Mouse (Mus musculus) hindbrain, embryonic 11.5 days (tissue): ENCODE results near the gene Taar9. TPM values are rescaled to one million over a fixed set of nuclear protein-coding genes. Genes with fewer than 3 reads are reported as not detected.
"Not testable (repeated sequence)": the region's sequence is repeated elsewhere in the genome, so short reads cannot be mapped to it uniquely, and the experiment has no call there.

ENCODE experiments used
- ATAC-seq: fragments of 200-750 bp; cut with Nextera tagmentation; 2 replicates; pipeline ENCODE4 v1.8.0; 2017; ENCODE audit warnings: mild to moderate bottlenecking, moderate TSS enrichment, moderate library complexity; ENCODE audit not compliant: low FRiP score
- DNase-seq: peaks from one replicate; pipeline ENCODE4 v3.0.0-alpha.2; 2015; ENCODE audit warnings: low spot score
- H3K27ac ChIP-seq: fragments of 300-500 bp; sonication (generic); 2 replicates; pipeline ENCODE4 v1.5.1; 2014; ENCODE audit warnings: mild to moderate bottlenecking, low read depth, low read length
- H3K27me3 ChIP-seq: fragments of 300-500 bp; sonication (generic); 2 replicates; pipeline ENCODE4 v1.6.1; 2014; ENCODE audit warnings: mild to moderate bottlenecking, low read length, moderate library complexity, mixed read lengths; ENCODE audit not compliant: control insufficient read depth, insufficient read depth
- H3K36me3 ChIP-seq: fragments of 300-500 bp; sonication (generic); 2 replicates; pipeline ENCODE4 v1.6.1; 2014; ENCODE audit warnings: mild to moderate bottlenecking, low read length, moderate library complexity, mixed read lengths; ENCODE audit not compliant: control insufficient read depth, insufficient read depth
- H3K4me1 ChIP-seq: fragments of 300-500 bp; sonication (generic); replicated peaks from 2 replicates; pipeline ENCODE4 v1.6.1; 2014; ENCODE audit warnings: low read length, mixed read lengths; ENCODE audit not compliant: control insufficient read depth, insufficient read depth
- H3K4me2 ChIP-seq: fragments of 300-500 bp; sonication (generic); replicated peaks from 2 replicates; pipeline ENCODE4 v1.6.1; 2014; ENCODE audit warnings: mild to moderate bottlenecking, low read depth, low read length
- H3K4me3 ChIP-seq: fragments of 300-500 bp; sonication (generic); 2 replicates; pipeline ENCODE4 v1.5.1; 2014; ENCODE audit warnings: low read depth, low read length
- H3K9ac ChIP-seq: fragments of 300-500 bp; sonication (generic); 2 replicates; pipeline ENCODE4 v1.6.1; 2014; ENCODE audit warnings: low read depth, low read length
- H3K9me3 ChIP-seq: fragments of 300-500 bp; sonication (generic); 2 replicates; pipeline ENCODE4 v1.6.1; 2016; ENCODE audit warnings: low read length; ENCODE audit not compliant: control insufficient read depth
- WGBS: fragments of 180-500 bp; shearing (Covaris S2); extraction: QIAGEN DNeasy Blood & Tissue Kit; methylation state at CpG from one replicate; pipeline ENCODE4 v1.1.7; 2014; 5-methylcytosine and 5-hydroxymethylcytosine counted together
- polyA plus RNA-seq: library from polyadenylated mRNA; unstranded; fragments of >200 nt; fragmentation: Nextera tagmentation; extraction: Ambion mirVana; gene quantifications from 2 replicates; pipeline ENCODE4 v1.2.1, GENCODE M21; 2014

The Taar9 gene
- polyA plus RNA-seq, 1 experiment from 2014 or later, result not detected

GRCm38 (mm10) chr10:24132273-24132672 lies 22.9 kb upstream of the Taar9 start:
- H3K9me3 ChIP-seq, result no peaks in the 10 kb centered on the region
- H3K4me2 ChIP-seq, result no peak overlapping the region
- H3K9ac ChIP-seq, result no peak overlapping the region
- H3K27me3 ChIP-seq, result no peaks in the 10 kb centered on the region
- 13% methylated on average over 5 of the region's 5 CpGs for WGBS
- ATAC-seq (no peak), DNase-seq (peak; percentile 29)
- no peak overlapping the region for H3K4me3 ChIP-seq
- no peak overlapping the region for H3K27ac ChIP-seq
- H3K36me3 ChIP-seq, result no peaks in the 10 kb centered on the region
- no peaks in the 10 kb centered on the region for H3K4me1 ChIP-seq

DNA sequence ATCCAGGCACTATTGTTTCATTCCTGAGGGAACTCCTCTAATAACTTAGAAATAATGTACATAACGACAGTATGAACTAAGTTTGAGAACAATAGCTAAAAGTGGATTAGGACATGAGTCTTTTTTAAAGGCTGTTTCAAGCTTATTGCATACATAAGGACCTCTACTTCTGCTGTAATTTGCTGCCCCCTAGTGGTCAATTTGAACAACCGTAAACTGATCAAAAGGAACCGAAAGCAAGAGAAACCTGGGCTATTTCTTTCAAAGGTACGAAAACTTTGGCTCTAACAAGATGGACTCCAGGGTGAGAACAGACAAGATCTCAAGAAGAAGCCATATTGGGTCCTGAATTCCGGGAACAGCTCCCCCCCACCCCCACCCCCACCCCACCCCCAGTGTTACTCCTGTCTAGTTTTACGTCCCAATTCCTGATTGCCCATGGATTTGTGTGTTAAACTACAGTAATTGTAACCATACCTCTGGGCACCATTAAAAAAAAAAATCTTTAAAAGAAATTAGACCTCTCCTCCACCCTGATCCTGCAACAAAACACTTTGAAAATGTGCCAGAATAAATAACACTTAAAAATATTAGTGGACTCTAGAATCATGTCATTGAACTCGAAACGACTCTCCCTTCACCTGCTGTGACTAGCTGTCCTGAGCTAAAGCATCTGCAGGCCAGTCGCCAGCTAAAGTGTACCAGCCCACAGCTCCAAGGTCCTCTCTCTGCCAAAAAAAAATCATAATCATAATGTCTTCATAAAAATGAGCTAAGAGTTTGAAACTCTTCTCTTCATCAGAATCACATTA lies 22.3 kb upstream of the Taar9 start:
- Histone ChIP-seq H3K4me1 (no peaks in the 10 kb centered on the region), H3K27me3 (no peaks in the 10 kb centered on the region), H3K4me2 (no peak overlapping the region; the same call in 1 of the 2 replicates), H3K36me3 (no peaks in the 10 kb centered on the region), H3K9ac (no peak overlapping the region), H3K27ac (no peak overlapping the region), H3K4me3 (no peak overlapping the region), H3K9me3 (no peaks in the 10 kb centered on the region)
- WGBS, result 26% methylated on average over 9 of the region's 9 CpGs
- ATAC-seq, result peak; percentile 76; the same call in 1 of the 2 replicates
- peak; percentile 83 for DNase-seq

DNA sequence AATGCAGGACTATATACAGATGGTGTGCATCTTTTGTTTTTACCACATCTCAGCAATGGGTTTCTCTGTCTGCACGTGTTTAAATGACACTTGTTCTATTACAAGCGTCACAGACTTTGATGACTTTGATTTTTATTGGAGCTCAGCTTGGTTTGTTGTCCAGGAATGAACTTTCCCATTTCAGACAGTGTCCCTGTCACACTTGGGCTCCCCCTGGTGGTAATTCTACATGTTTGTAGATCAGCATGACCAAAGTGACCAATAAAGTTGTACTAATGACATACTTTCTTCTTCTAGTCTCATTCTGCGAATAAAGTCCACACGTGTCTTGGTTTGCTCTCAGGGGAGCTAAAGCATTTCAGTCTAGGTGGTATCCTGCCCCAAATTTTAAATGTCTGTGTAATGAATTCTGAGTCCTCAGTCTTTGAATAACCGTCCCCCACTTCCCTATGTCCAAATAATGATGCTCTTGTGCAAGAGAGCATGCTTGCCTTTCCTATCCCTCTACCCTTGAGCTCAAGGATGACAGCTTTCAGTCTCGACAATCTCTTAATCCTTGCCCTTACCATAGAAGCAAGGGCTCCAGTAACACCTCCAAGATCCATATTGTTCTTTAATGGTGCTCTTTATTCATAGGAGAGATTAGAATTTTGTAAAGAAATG lies 1.9 kb upstream of the Taar9 start:
- H3K27me3 ChIP-seq, result no peaks in the 10 kb centered on the region
- no peaks in the 10 kb centered on the region for H3K9me3 ChIP-seq
- H3K27ac ChIP-seq, result no peak overlapping the region
- H3K4me2 ChIP-seq, result no peak overlapping the region
- H3K36me3 ChIP-seq, result no peaks in the 10 kb centered on the region
- DNase-seq (peak; percentile 80), ATAC-seq (no peak)
- WGBS, result 54% methylated on average over 6 of the region's 6 CpGs
- H3K4me1 ChIP-seq, result no peaks in the 10 kb centered on the region
- no peak overlapping the region for H3K9ac ChIP-seq
- H3K4me3 ChIP-seq, result no peak overlapping the region

- Histone ChIP-seq H3K9me3 (no peaks in the 10 kb centered on the region), H3K27me3 (no peaks in the 10 kb centered on the region), H3K4me1 (no peaks in the 10 kb centered on the region), H3K9ac (no peak overlapping the region), H3K4me3 (no peak overlapping the region), H3K27ac (no peak overlapping the region), H3K36me3 (no peaks in the 10 kb centered on the region), H3K4me2 (no peak overlapping the region)
- no peak for DNase-seq
- ATAC-seq, result no peak
- WGBS, result 63% methylated on average over 3 of the region's 3 CpGs
These were observed 1.1 kb downstream of the Taar9 start for GRCm38 (mm10) chr10:24108236-24108635.

GRCm38 (mm10) chr10:24107747-24108146 lies 1.6 kb downstream of the Taar9 start:
- Histone ChIP-seq H3K4me1 (no peaks in the 10 kb centered on the region), H3K9ac (no peak overlapping the region), H3K4me3 (no peak overlapping the region), H3K27me3 (no peaks in the 10 kb centered on the region), H3K4me2 (no peak overlapping the region), H3K27ac (no peak overlapping the region), H3K9me3 (no peaks in the 10 kb centered on the region), H3K36me3 (no peaks in the 10 kb centered on the region)
- WGBS, result 61% methylated on average over 5 of the region's 5 CpGs
- DNase-seq (no peak), ATAC-seq (no peak)

DNA sequence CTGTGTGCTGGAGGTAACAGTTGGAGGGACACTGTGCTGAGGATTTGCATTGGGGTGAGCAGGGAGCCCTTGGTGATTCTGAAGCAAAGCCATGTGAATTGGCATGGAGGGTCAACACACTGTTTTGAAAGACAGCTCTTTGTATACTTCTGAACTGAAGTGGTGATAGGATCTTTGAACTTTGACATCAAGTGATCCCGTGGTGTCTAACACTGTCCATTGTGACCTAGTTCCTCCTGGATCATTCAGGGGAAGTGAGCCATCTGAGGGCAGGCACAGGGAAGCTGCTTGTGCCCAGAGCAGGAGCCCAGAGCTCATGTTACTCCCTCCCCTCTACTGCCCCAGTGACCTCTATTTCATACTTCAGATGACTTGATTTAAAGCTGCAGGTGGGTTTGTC lies 6.0 kb downstream of the Taar9 start:
- not testable (repeated sequence) for H3K27me3 ChIP-seq, H3K4me1 ChIP-seq, H3K4me3 ChIP-seq, H3K9me3 ChIP-seq, ATAC-seq, DNase-seq, H3K36me3 ChIP-seq, H3K27ac ChIP-seq, H3K9ac ChIP-seq, H3K4me2 ChIP-seq
- 28% methylated on average over 1 of the region's 1 CpGs for WGBS

DNA sequence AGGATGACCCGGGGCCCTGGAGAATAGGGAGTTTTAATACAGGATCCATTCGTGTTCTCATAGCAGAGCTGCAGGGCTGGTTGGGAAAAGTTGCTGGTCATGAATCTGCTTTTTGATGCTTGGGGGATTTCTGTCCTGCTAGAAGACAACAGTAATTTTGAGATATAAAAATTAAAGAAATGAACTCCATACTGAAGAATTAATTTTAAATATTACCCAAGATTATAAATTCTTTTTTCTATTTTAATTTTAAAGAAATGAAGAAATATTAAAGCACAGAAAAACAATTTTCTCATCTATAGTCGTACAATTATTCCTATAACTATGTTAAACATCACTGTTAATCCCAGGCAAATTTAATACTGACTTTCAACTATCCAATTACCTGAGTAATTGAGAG lies 7.5 kb downstream of the Taar9 start, which contains the start of gene Taar8c:
TSS of gene Taar8c (minus strand) at position 101 of the 400 bp plus-strand sequence.
- not testable (repeated sequence) for H3K27ac ChIP-seq, H3K9ac ChIP-seq, DNase-seq, ATAC-seq, H3K9me3 ChIP-seq, H3K4me2 ChIP-seq, H3K4me3 ChIP-seq, H3K27me3 ChIP-seq, H3K36me3 ChIP-seq, H3K4me1 ChIP-seq
- 88% methylated on average over 1 of the region's 3 CpGs for WGBS

- not testable (repeated sequence) for H3K9me3 ChIP-seq, H3K4me1 ChIP-seq, H3K27me3 ChIP-seq, H3K27ac ChIP-seq, H3K4me2 ChIP-seq, ATAC-seq, H3K4me3 ChIP-seq, H3K9ac ChIP-seq, H3K36me3 ChIP-seq, DNase-seq
- WGBS, result 50% methylated on average over 2 of the region's 2 CpGs
These were observed 12.3 kb downstream of the Taar9 start for GRCm38 (mm10) chr10:24097010-24097409.

DNA sequence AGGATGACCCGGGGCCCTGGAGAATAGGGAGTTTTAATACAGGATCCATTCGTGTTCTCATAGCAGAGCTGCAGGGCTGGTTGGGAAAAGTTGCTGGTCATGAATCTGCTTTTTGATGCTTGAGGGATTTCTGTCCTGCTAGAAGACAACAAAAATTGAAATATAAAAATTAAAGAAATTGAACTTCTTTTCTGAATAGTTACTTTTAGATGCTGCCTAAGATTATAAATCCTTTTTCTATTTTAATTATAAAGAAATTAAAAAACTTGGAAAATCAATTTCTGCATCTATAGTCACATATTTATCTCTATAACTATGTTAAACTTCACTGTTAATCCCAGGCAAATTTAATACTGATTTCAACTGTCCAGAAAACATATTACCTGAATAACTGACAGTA lies 17.1 kb downstream of the Taar9 start, which contains the start of gene Taar8b:
TSS of gene Taar8b (minus strand) at position 101 of the 400 bp plus-strand sequence.
- no peaks in the 10 kb centered on the region for H3K27me3 ChIP-seq
- no peak within 1 kb of the TSS for H3K4me2 ChIP-seq
- no peak within 1 kb of the TSS for H3K4me3 ChIP-seq
- H3K9me3 ChIP-seq, result no peaks in the 10 kb centered on the region
- WGBS, result 83% methylated on average over 2 of the region's 2 CpGs
- no peaks in the 10 kb centered on the region for H3K4me1 ChIP-seq
- ATAC-seq (no peak), DNase-seq (no peak)
- H3K9ac ChIP-seq, result no peak within 1 kb of the TSS
- H3K36me3 ChIP-seq, result no peaks in the 10 kb centered on the region
- H3K27ac ChIP-seq, result no peak within 1 kb of the TSS
